Mouse (Mus musculus) liver, embryonic 14 days (tissue): ENCODE measurements around the gene Npb. TPM values are rescaled to one million over a fixed set of nuclear protein-coding genes. Genes with fewer than 3 reads are reported as not detected.

Experiments used
- polyA plus RNA-seq: library from polyadenylated mRNA; depleted of rRNA; stranded (reverse); fragments of >200 nt; gene quantifications from 2 replicates; pipeline ENCODE4 v1.2.3, GENCODE M21; 2012; rRNA removed

Npb gene
- polyA plus RNA-seq, result 4.6 and 5.4 TPM in 2 replicates

GRCm38 (mm10) chr11:120608241-120609034, at the start of gene Npb:
Gene Npb (plus strand): TSS chr11:120608477.

GRCm38 (mm10) chr11:120572752-120573584, 35.3 kb upstream of the Npb start, which contains the start of gene P4hb:
Gene P4hb (minus strand): TSS chr11:120573253.

GRCm38 (mm10) chr11:120581490-120582267, 26.6 kb upstream of the Npb start, which contains the start of gene Arhgdia:
Gene Arhgdia (minus strand): TSS chr11:120581624.

GRCm38 (mm10) chr11:120598283-120598989, 9.8 kb upstream of the Npb start, which contains the start of the genes Alyref and Anapc11:
Gene Alyref (minus strand): TSS chr11:120598365.
Gene Anapc11 (plus strand): TSS chr11:120598421.

GRCm38 (mm10) chr11:120617519-120618112, 9.3 kb downstream of the Npb start, which contains the start of gene Pcyt2:
Gene Pcyt2 (minus strand): TSS chr11:120617936.

GRCm38 (mm10) chr11:120625152-120625775, 17.0 kb downstream of the Npb start, which contains the start of gene Sirt7:
Gene Sirt7 (minus strand): TSS chr11:120625240.

GRCm38 (mm10) chr11:120633520-120634343, 25.5 kb downstream of the Npb start, which contains the start of gene Mafg:
Gene Mafg (minus strand): TSS chr11:120633600.

GRCm38 (mm10) chr11:120643601-120643987, 35.3 kb downstream of the Npb start, which contains the start of gene Pycr1:
Gene Pycr1 (minus strand): TSS chr11:120643769.

GRCm38 (mm10) chr11:120648001-120648476, 39.8 kb downstream of the Npb start, which contains the start of gene Myadml2:
Gene Myadml2 (minus strand): TSS chr11:120648158.

Other genes with a start within 250 kb of the Npb start
- 0.03 TPM in 1 of 2 replicates, not detected in the other for gene Fscn2, start 246.9 kb upstream of the Npb start, polyA plus RNA-seq
- 5.3 and 5.7 TPM in 2 replicates for gene Faap100, start 229.7 kb upstream of the Npb start, polyA plus RNA-seq
- gene Nploc4, start 170.8 kb upstream of the Npb start, polyA plus RNA-seq, result 18.5 and 22.6 TPM in 2 replicates
- 0.03 TPM in 1 of 2 replicates, not detected in the other for gene Tspan10, start 165.8 kb upstream of the Npb start, polyA plus RNA-seq
- 0.22 and 0.25 TPM in 2 replicates for gene Pde6g, start 155.0 kb upstream of the Npb start, polyA plus RNA-seq
- 4.2 and 5.3 TPM in 2 replicates for gene Oxld1, start 150.4 kb upstream of the Npb start, polyA plus RNA-seq
- gene Ccdc137, start 150.4 kb upstream of the Npb start, polyA plus RNA-seq, result 15.5 and 17.7 TPM in 2 replicates
- 8.3 and 11.6 TPM in 2 replicates for gene Arl16, start 140.9 kb upstream of the Npb start, polyA plus RNA-seq
- 77.5 and 86.5 TPM in 2 replicates for gene Mrpl12, start 123.9 kb upstream of the Npb start, polyA plus RNA-seq
- gene Slc25a10, start 116.6 kb upstream of the Npb start, polyA plus RNA-seq, result 27.2 and 31.8 TPM in 2 replicates
- gene Gcgr, start 77.8 kb upstream of the Npb start, polyA plus RNA-seq, result 16.1 and 19.1 TPM in 2 replicates
- gene Mcrip1, start 58.8 kb upstream of the Npb start, polyA plus RNA-seq, result 25.4 and 28.5 TPM in 2 replicates
- 0.14 TPM in 1 of 2 replicates, not detected in the other for gene Ppp1r27, start 57.3 kb upstream of the Npb start, polyA plus RNA-seq
- 239 and 240 TPM in 2 replicates for gene P4hb, start 35.2 kb upstream of the Npb start, polyA plus RNA-seq
- 151 and 168 TPM in 2 replicates for gene Arhgdia, start 26.9 kb upstream of the Npb start, polyA plus RNA-seq
- 112 and 119 TPM in 2 replicates for gene Alyref, start 10.1 kb upstream of the Npb start, polyA plus RNA-seq
- gene Anapc11, start 10.1 kb upstream of the Npb start, polyA plus RNA-seq, result 49.9 and 56.0 TPM in 2 replicates
- gene Pcyt2, start 9.5 kb downstream of the Npb start, polyA plus RNA-seq, result 113 and 125 TPM in 2 replicates
- gene Sirt7, start 16.8 kb downstream of the Npb start, polyA plus RNA-seq, result 27.4 and 30.1 TPM in 2 replicates
- 25.1 and 29.7 TPM in 2 replicates for gene Mafg, start 25.1 kb downstream of the Npb start, polyA plus RNA-seq
- gene Pycr1, start 35.3 kb downstream of the Npb start, polyA plus RNA-seq, result 4.4 and 4.5 TPM in 2 replicates
- gene Myadml2, start 39.7 kb downstream of the Npb start, polyA plus RNA-seq, result 0.14 and 0.28 TPM in 2 replicates
- gene Notum, start 52.7 kb downstream of the Npb start, polyA plus RNA-seq, result 0.22 and 0.43 TPM in 2 replicates
- 16.8 and 20.5 TPM in 2 replicates for gene Aspscr1, start 64.5 kb downstream of the Npb start, polyA plus RNA-seq
- gene Cenpx, start 105.3 kb downstream of the Npb start, polyA plus RNA-seq, result 61.2 and 66.5 TPM in 2 replicates
- 8.6 and 8.7 TPM in 2 replicates for gene Lrrc45, start 105.4 kb downstream of the Npb start, polyA plus RNA-seq
- gene Rac3, start 113.0 kb downstream of the Npb start, polyA plus RNA-seq, result 1.3 and 1.4 TPM in 2 replicates
- 9.4 and 10.1 TPM in 2 replicates for gene Dcxr, start 118.8 kb downstream of the Npb start, polyA plus RNA-seq
- 0.16 TPM in 1 of 2 replicates, not detected in the other for gene Cbr2, start 123.6 kb downstream of the Npb start, polyA plus RNA-seq
- 2.8 and 3.7 TPM in 2 replicates for gene Hmga1b, start 154.3 kb downstream of the Npb start, polyA plus RNA-seq
- gene Rfng, start 175.7 kb downstream of the Npb start, polyA plus RNA-seq, result 6.9 and 8.6 TPM in 2 replicates
- 61.2 and 70.7 TPM in 2 replicates for gene Gps1, start 175.8 kb downstream of the Npb start, polyA plus RNA-seq
- gene Dus1l, start 187.9 kb downstream of the Npb start, polyA plus RNA-seq, result 30.8 and 33.4 TPM in 2 replicates
- gene Fasn, start 216.1 kb downstream of the Npb start, polyA plus RNA-seq, result 44.8 and 46.6 TPM in 2 replicates